ENCODE assay signal across 8 mouse cellular contexts in the genomic region with DNA sequence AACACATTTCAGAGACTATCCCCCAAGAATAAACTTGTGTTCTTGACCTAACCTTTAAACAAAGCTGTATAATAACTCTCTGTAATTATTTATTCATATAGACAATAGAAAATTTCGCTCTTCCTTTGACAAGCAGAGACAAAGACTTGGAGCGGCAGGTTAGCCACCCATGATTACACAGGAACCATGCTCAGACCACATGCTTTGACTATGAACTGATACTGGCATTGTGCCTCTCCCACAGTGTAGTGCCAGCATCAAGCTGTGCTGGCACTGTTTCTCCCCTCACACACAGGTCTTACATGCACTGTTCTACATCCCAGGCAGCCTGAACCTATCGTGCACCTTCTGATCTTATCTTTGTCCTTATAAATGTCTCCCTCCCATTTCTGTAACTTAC. TPM values are rescaled to one million over a fixed set of nuclear protein-coding genes. Genes with fewer than 3 reads are reported as not detected.
DNase-seq lines count a peak whose midpoint lies in the region; ATAC-seq and TF ChIP-seq lines count a peak whose summit lies in the region.

No protein-coding gene starts in this region.

- no peaks in the 10 kb centered on the region for H3K9me3 ChIP-seq in kidney, embryonic 16.5 days (ENCODE audit: low read length)
- H3K9me3 ChIP-seq in hindbrain, embryonic 13.5 days: no peaks in the 10 kb centered on the region
- no peaks in the 10 kb centered on the region for H3K9me3 ChIP-seq in midbrain, postnatal 0 days (ENCODE audit: low read length)

- ATAC-seq in kidney, embryonic 16.5 days (ENCODE audit: low FRiP score, low TSS enrichment): 0 out of 2 replicates have a peak, but pooled peaks have one; percentile 42
- peak; percentile 73 for ATAC-seq in hindbrain, embryonic 13.5 days (ENCODE audit: low FRiP score)
- peak; percentile 79 for ATAC-seq in midbrain, postnatal 0 days (ENCODE audit: low FRiP score)

- no peaks in the 10 kb centered on the region for H3K36me3 ChIP-seq in kidney, embryonic 16.5 days (ENCODE audit: insufficient read depth, low read length)
- no peaks in the 10 kb centered on the region for H3K36me3 ChIP-seq in hindbrain, embryonic 13.5 days
- no peaks in the 10 kb centered on the region for H3K36me3 ChIP-seq in midbrain, postnatal 0 days (ENCODE audit: insufficient read depth, low read length)

- H3K27me3 ChIP-seq in kidney, embryonic 16.5 days (ENCODE audit: insufficient read depth, low read length): peaks cover 6% of the 10 kb centered on the region; the same call in 1 of the 2 replicates
- no peaks in the 10 kb centered on the region for H3K27me3 ChIP-seq in hindbrain, embryonic 13.5 days
- no peaks in the 10 kb centered on the region for H3K27me3 ChIP-seq in midbrain, postnatal 0 days (ENCODE audit: insufficient read depth, low read length)

- intact Hi-C loops in gastrocnemius, postnatal 14 days (cut with DNase I; ENCODE audit: low total_unique reads): loop anchor here (5.0 kb wide), 1 partner anchor 239 kb away; no protein-coding TSS in a partner anchor

- H3K4me2 ChIP-seq in kidney, embryonic 16.5 days (replicated peaks; ENCODE audit: low read depth, low read length): no peak overlapping the region; the same call in 1 of the 2 replicates
- peak overlapping the region; percentile 6; the same call in 1 of the 2 replicates for H3K4me2 ChIP-seq in hindbrain, embryonic 13.5 days
- peak overlapping the region; percentile 26; the same call in 1 of the 2 replicates for H3K4me2 ChIP-seq in midbrain, postnatal 0 days (ENCODE audit: low read depth, low read length, poor library complexity, severe bottlenecking)

- H3K9ac ChIP-seq in kidney, embryonic 16.5 days (replicated peaks; ENCODE audit: low read length): no peak overlapping the region
- no peak overlapping the region; the same call in 1 of the 2 replicates for H3K9ac ChIP-seq in hindbrain, embryonic 13.5 days
- 0 out of 2 replicates have a peak overlapping the region, but pooled peaks have one; percentile 33 for H3K9ac ChIP-seq in midbrain, postnatal 0 days (replicated peaks; ENCODE audit: low read length, poor library complexity, severe bottlenecking)

- no peak for TF ChIP-seq CTCF in midbrain, postnatal 0 days (IDR thresholded peaks at IDR 0.05)

- peaks cover 9% of the 10 kb centered on the region for H3K4me1 ChIP-seq in kidney, embryonic 16.5 days (ENCODE audit: insufficient read depth, low read length)
- H3K4me1 ChIP-seq in hindbrain, embryonic 13.5 days (replicated peaks): peaks cover 35% of the 10 kb centered on the region
- H3K4me1 ChIP-seq in midbrain, postnatal 0 days (ENCODE audit: insufficient read depth, low read length): peaks cover 5% of the 10 kb centered on the region; the same call in 1 of the 2 replicates

- H3K4me3 ChIP-seq in kidney, embryonic 16.5 days (ENCODE audit: low read length): no peak overlapping the region
- no peak overlapping the region for H3K4me3 ChIP-seq in hindbrain, embryonic 13.5 days
- H3K4me3 ChIP-seq in midbrain, postnatal 0 days (ENCODE audit: low read depth, low read length): no peak overlapping the region

- DNase-seq in kidney, postnatal 25 days: no peak
- peak; percentile 69 to 70 for DNase-seq in cerebellum, postnatal 25 days
- DNase-seq in midbrain, postnatal 0 days (ENCODE audit: low spot score): peak; percentile 70
- no peak for DNase-seq in adrenal gland, postnatal 4 days (ENCODE audit: low spot score in 2 of 2)
- DNase-seq in gastrocnemius, postnatal 14 days: no peak
- no peak for DNase-seq in kidney, adult 11 months

- no peak overlapping the region for H3K27ac ChIP-seq in kidney, embryonic 16.5 days (ENCODE audit: low read length)
- peak overlapping the region; percentile 67 for H3K27ac ChIP-seq in hindbrain, embryonic 13.5 days
- 0 out of 2 replicates have a peak overlapping the region, but pooled peaks have one; percentile 32 for H3K27ac ChIP-seq in midbrain, postnatal 0 days (ENCODE audit: low read depth, low read length)

- WGBS in kidney, embryonic 16.5 days: 74% methylated on average over 3 of the region's 3 CpGs
- whole genome bisulfite sequencing in hindbrain, embryonic 13.5 days: 52% methylated on average over 3 of the region's 3 CpGs
- 46% methylated on average over 3 of the region's 3 CpGs for WGBS in midbrain, postnatal 0 days

RNA-seq across cellular contexts. Expression of a gene that starts 23.0 kb away (rescaled TPM):
- polyA plus RNA-seq in kidney, embryonic 16.5 days (2015; fragmentation: Nextera tagmentation; extraction: Ambion mirVana): 33.8 and 36.6 TPM in 2 replicates
- 63.0 and 72.2 TPM in 2 replicates for polyA plus RNA-seq in hindbrain, embryonic 13.5 days (2015; fragmentation: Nextera tagmentation; extraction: Ambion mirVana)
- total RNA-seq in midbrain, postnatal 0 days (2014; rRNA removed): 32.4 and 67.0 TPM in 2 replicates
- 63.7 and 70.3 TPM in 2 replicates for polyA plus RNA-seq in midbrain, postnatal 0 days (2015; fragmentation: Nextera tagmentation; extraction: Ambion mirVana)
- 10 to 100 TPM; 28.9 to 41.4 TPM for total RNA-seq in adrenal gland, postnatal 4 days (2021)
- total RNA-seq in gastrocnemius, postnatal 14 days (2021): 10 to 100 TPM; 11.8 to 15.6 TPM

Comparison
In these comparisons a context has a peak if more than half of its experiments do, and no peak if none do; other contexts are left out.
1. DNase-seq: peak in cerebellum, postnatal 25 days (2 of 2) and midbrain, postnatal 0 days (single experiment); none in kidney, postnatal 25 days (0 of 2), adrenal gland, postnatal 4 days (0 of 2), gastrocnemius, postnatal 14 days (single experiment) and kidney, adult 11 months (single experiment).
2. Peak in every context shown above with its lines, with median percentiles within 50 percentile points of each other: ATAC-seq.